ENCODE assay signal across 31 mouse cellular contexts in the genomic region with DNA sequence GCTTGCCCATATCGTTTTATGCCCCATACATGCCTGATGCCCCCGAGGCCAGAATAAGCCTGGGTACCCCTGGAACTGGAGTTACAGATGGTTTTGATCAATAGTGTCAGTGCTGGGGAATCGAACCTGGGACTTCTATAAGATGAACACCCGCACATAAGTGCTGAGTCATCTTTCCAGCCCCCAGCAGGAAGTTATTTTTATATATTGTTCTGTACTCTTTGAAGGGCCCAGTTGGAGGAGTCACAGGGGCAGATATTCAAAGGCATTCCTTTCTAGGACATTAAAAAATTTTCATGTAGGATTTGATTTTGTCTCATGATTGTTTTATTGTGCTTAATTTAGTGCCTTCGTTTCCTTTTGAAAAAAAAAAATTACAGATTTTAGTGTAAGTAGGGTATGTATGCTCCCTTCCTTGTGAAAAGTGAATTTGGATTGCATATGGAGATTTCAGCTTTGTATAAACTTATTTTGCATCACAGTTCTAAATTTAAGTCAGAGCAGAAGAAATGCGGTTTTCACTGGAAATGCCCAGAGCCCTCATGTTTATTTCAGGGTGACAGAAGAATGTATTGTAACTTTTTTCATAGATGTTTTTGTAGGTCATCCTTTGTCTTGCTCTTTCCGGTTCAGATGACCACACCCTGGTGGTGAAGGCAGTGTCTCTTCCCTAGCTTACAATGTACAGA. TPM values are rescaled to one million over a fixed set of nuclear protein-coding genes. Genes with fewer than 3 reads are reported as not detected.
DNase-seq lines count a peak whose midpoint lies in the region; ATAC-seq and TF ChIP-seq lines count a peak whose summit lies in the region.
"Had no signal": no experiment of that assay in that cellular context is flagged by ENCODE, and none has a peak within 500 bp of the region (broad histone marks: within the 10 kb centered on the region; RNA-seq: fewer than 3 reads in every experiment).

No protein-coding gene starts in this region.

- H3K79me2 ChIP-seq in CH12.LX (replicated peaks; ENCODE audit: control insufficient read depth, extremely low read depth, insufficient read depth, poor library complexity, severe bottlenecking), result no peaks in the 10 kb centered on the region
- H3K79me2 ChIP-seq in MEL (ENCODE audit: control insufficient read depth, insufficient read depth, low read length, poor library complexity), result no peaks in the 10 kb centered on the region

- H3K27me3 ChIP-seq in CH12.LX (replicated peaks), result no peaks in the 10 kb centered on the region
- no peaks in the 10 kb centered on the region for H3K27me3 ChIP-seq in MEL (ENCODE audit: control insufficient read depth in 1 of 2, insufficient read depth in 2 of 2, low read length in 2 of 2)
- H3K27me3 ChIP-seq: embryonic facial prominence, embryonic 13.5 days; forebrain, embryonic 13.5 days; heart, embryonic 13.5 days; Patski had no signal

- in situ Hi-C loops in CH12.LX (cut with MboI; ENCODE audit: low pct_ligation_motif_present, low pct_unique_long_range_greater_than_20kb, low sequenced_read_pairs), result no loop called here

- H3K9me3 ChIP-seq in CH12.LX (replicated peaks; ENCODE audit: low read length) (no peaks in the 10 kb centered on the region), MEL (replicated peaks; ENCODE audit: insufficient read depth, low read length) (no peaks in the 10 kb centered on the region)
- H3K9me3 ChIP-seq: embryonic facial prominence, embryonic 10.5 days; embryonic facial prominence, embryonic 13.5 days; forebrain, embryonic 13.5 days; heart, embryonic 10.5 days; heart, embryonic 13.5 days had no signal

- no peak overlapping the region for H3K4me3 ChIP-seq in CH12.LX (replicated peaks in 1 of 3; ENCODE audit: low read depth in 2 of 3, low read length in 2 of 3, poor library complexity in 1 of 3)
- H3K4me3 ChIP-seq in MEL (ENCODE audit: control insufficient read depth in 1 of 2, insufficient read depth in 1 of 2, low read depth in 2 of 2, low read length in 2 of 2), result no peak overlapping the region
- H3K4me3 ChIP-seq: embryonic facial prominence, embryonic 10.5 days; embryonic facial prominence, embryonic 13.5 days; erythroblast, embryonic 14.5 days; forebrain, embryonic 13.5 days; heart, adult 2 months; heart, embryonic 10.5 days; heart, embryonic 13.5 days had no signal

- H3K36me3 ChIP-seq in CH12.LX (replicated peaks in 1 of 2; ENCODE audit: control insufficient read depth in 1 of 2, insufficient read depth in 1 of 2, low read length in 1 of 2), result peaks cover 31 to 60% of the 10 kb centered on the region in 2 experiments
- peaks cover 0 to 4% of the 10 kb centered on the region in 2 experiments; a peak in 1 of 4 replicates for H3K36me3 ChIP-seq in MEL (ENCODE audit: control insufficient read depth in 1 of 2, insufficient read depth in 2 of 2, low read length in 2 of 2)
- H3K36me3 ChIP-seq: embryonic facial prominence, embryonic 10.5 days had no signal

- no peak; the same call in 1 of the 2 replicates for TF ChIP-seq RAD21 in CH12.LX (IDR thresholded peaks at IDR 0.05; ENCODE audit: low read depth, low read length)
- TF ChIP-seq RAD21 in MEL (IDR thresholded peaks at IDR 0.05; ENCODE audit: low read depth, low read length), result no peak

- no peak overlapping the region for H3K4me2 ChIP-seq in CH12.LX (ENCODE audit: insufficient read depth, low read depth, poor library complexity, severe bottlenecking)
- H3K4me2 ChIP-seq: embryonic facial prominence, embryonic 13.5 days; forebrain, embryonic 13.5 days; heart, embryonic 13.5 days; hindbrain, embryonic 14.5 days had no signal

- TF ChIP-seq CTCF in CH12.LX (conservative IDR thresholded peaks at IDR 0.05 in 1 of 2, IDR thresholded peaks at IDR 0.05 in 1 of 2; ENCODE audit: low read depth in 2 of 2, low read length in 2 of 2), result no peak
- no peak for TF ChIP-seq CTCF in MEL (IDR thresholded peaks at IDR 0.05 in 2 of 3, conservative IDR thresholded peaks at IDR 0.05 in 1 of 3; ENCODE audit: control insufficient read depth in 1 of 3, insufficient read depth in 1 of 3, low read depth in 2 of 3, low read length in 3 of 3, poor library complexity in 1 of 3, severe bottlenecking in 1 of 3)

- H3K9ac ChIP-seq in CH12.LX (ENCODE audit: insufficient read depth, low read depth), result no peak overlapping the region
- no peak overlapping the region for H3K9ac ChIP-seq in MEL (ENCODE audit: control insufficient read depth, low read depth, low read length, poor library complexity, severe bottlenecking)
- H3K9ac ChIP-seq: embryonic facial prominence, embryonic 13.5 days; forebrain, embryonic 13.5 days; heart, embryonic 13.5 days; hindbrain, embryonic 14.5 days had no signal

- peak; percentile 76 for TF ChIP-seq EP300 in CH12.LX (IDR thresholded peaks at IDR 0.05; ENCODE audit: low read length)
- no peak for TF ChIP-seq EP300 in MEL (IDR thresholded peaks at IDR 0.05; ENCODE audit: low read depth in 1 of 2, low read length in 2 of 2)

- H3K4me1 ChIP-seq in CH12.LX (ENCODE audit: control insufficient read depth in 1 of 2, insufficient read depth in 2 of 2) (peaks cover 21 to 65% of the 10 kb centered on the region in 2 experiments), MEL (ENCODE audit: control insufficient read depth in 1 of 2, insufficient read depth in 2 of 2, low read length in 2 of 2) (no peaks in the 10 kb centered on the region)
- H3K4me1 ChIP-seq: embryonic facial prominence, embryonic 13.5 days; forebrain, embryonic 13.5 days; heart, embryonic 10.5 days; heart, embryonic 13.5 days had no signal

- H3K27ac ChIP-seq in CH12.LX (ENCODE audit: insufficient read depth, low read depth), result peak overlapping the region; percentile 80
- H3K27ac ChIP-seq in MEL (ENCODE audit: control insufficient read depth, low read depth, low read length), result no peak overlapping the region
- H3K27ac ChIP-seq: embryonic facial prominence, embryonic 10.5 days; embryonic facial prominence, embryonic 13.5 days; forebrain, embryonic 13.5 days; heart, adult 2 months; heart, embryonic 10.5 days; heart, embryonic 13.5 days; hindbrain, embryonic 14.5 days; hindbrain, postnatal 0 days had no signal

- no peak for TF ChIP-seq POLR2A in CH12.LX (IDR thresholded peaks at IDR 0.05; ENCODE audit: low read depth, low read length)
- no peak for TF ChIP-seq POLR2A in MEL (IDR thresholded peaks at IDR 0.05; ENCODE audit: control insufficient read depth in 1 of 2, insufficient read depth in 1 of 2, low read depth in 1 of 2, low read length in 2 of 2, poor library complexity in 1 of 2)

- peak; percentile 79 for ATAC-seq in frontal cortex, adult (ENCODE audit: low TSS enrichment)
- ATAC-seq: forebrain, embryonic 13.5 days; forebrain, embryonic 16.5 days; hindbrain, postnatal 0 days; inflammation-experienced regulatory T-cells, adult 6 months; intestine, embryonic 16.5 days; Patski had no signal

- dilution Hi-C loops in CH12.LX (cut with MboI; ENCODE audit: extremely low pct_ligation_motif_present, extremely low pct_unique_long_range_greater_than_20kb, low sequenced_read_pairs), result no loop called here

- no peak for DNase-seq in frontal cortex, postnatal 10 days (ENCODE audit: low spot score in 2 of 2)
- DNase-seq in CH12.LX (ENCODE audit: extremely low read depth) (peak; percentile 49), MEL (ENCODE audit: low read depth, low spot score) (no peak)
- DNase-seq in layer of hippocampus, adult 18-20 months (ENCODE audit: low spot score in 2 of 2), result no peak
- no peak for DNase-seq in layer of hippocampus, adult 9-10 months (ENCODE audit: low spot score)
- DNase-seq: adrenal gland, adult 2 months; adrenal gland, postnatal 14 days; B cell, adult 2 months; cerebellum, adult 11 months; cerebellum, adult 2 months; cerebellum, adult 9-11 months; cerebellum, postnatal 25 days; embryo, embryonic 11 days; gastrocnemius, postnatal 10 days; gastrocnemius, postnatal 36 days; heart, adult 2 months; heart, postnatal 14 days; heart, postnatal 4 days had no signal

TF ChIP-seq in CH12.LX, 34 proteins besides CTCF, POLR2A, EP300 and RAD21 (continues in another document):
- TF ChIP-seq ELF1 (IDR thresholded peaks at IDR 0.05; ENCODE audit: low read depth, low read length), result no peak
- TF ChIP-seq MXI1 (IDR thresholded peaks at IDR 0.05; ENCODE audit: low read depth, low read length), result 0 out of 2 replicates have a peak, but pooled peaks have one; percentile 22
- TF ChIP-seq SIN3A (IDR thresholded peaks at IDR 0.05; ENCODE audit: low read length), result 0 out of 2 replicates have a peak, but pooled peaks have one; percentile 39
- no peak for TF ChIP-seq NRF1 (IDR thresholded peaks at IDR 0.05; ENCODE audit: low read depth, low read length)
- TF ChIP-seq MEF2A (IDR thresholded peaks at IDR 0.05; ENCODE audit: borderline replicate concordance, low read depth, low read length), result peak; percentile 94
- no peak for TF ChIP-seq MAX (IDR thresholded peaks at IDR 0.05; ENCODE audit: low read length)
- TF ChIP-seq TBP (conservative IDR thresholded peaks at IDR 0.05; ENCODE audit: low read depth, low read length), result no peak
- TF ChIP-seq GABPA (IDR thresholded peaks at IDR 0.05; ENCODE audit: insufficient replicate concordance, low read depth, low read length), result no peak
- TF ChIP-seq NELFE (IDR thresholded peaks at IDR 0.05; ENCODE audit: low read depth, low read length), result no peak

TF ChIP-seq in MEL, 35 proteins besides CTCF, POLR2A, EP300 and RAD21:
- TF ChIP-seq MAFK (IDR thresholded peaks at IDR 0.05; ENCODE audit: borderline replicate concordance, low read depth, low read length), result peak; percentile 46; the same call in 1 of the 2 replicates
- TF ChIP-seq SIN3A (IDR thresholded peaks at IDR 0.05; ENCODE audit: low read length), result no peak
- no peak for TF ChIP-seq MYB (IDR thresholded peaks at IDR 0.05; ENCODE audit: low read depth, low read length)
- no peak for TF ChIP-seq NELFE (IDR thresholded peaks at IDR 0.05; ENCODE audit: low read depth, low read length)
- TF ChIP-seq MEF2A (IDR thresholded peaks at IDR 0.05; ENCODE audit: extremely low read depth, insufficient replicate concordance, low read depth, low read length, poor library complexity, severe bottlenecking), result no peak
- no peak for TF ChIP-seq TBP (IDR thresholded peaks at IDR 0.05; ENCODE audit: low read depth, low read length)
- no peak for TF ChIP-seq TCF12 (IDR thresholded peaks at IDR 0.05; ENCODE audit: low read depth, low read length)
- TF ChIP-seq ETS1 (IDR thresholded peaks at IDR 0.05; ENCODE audit: low read depth, low read length), result no peak

RNA-seq across cellular contexts. Expression of gene Smarca2, which starts 45.9 kb away (rescaled TPM):
- total RNA-seq in CH12.LX (2012; rRNA removed), result 17.8 and 21.8 TPM in 2 replicates
- total RNA-seq in CH12.LX (2014; rRNA removed), result 14.8 and 19.4 TPM in 2 replicates
- 46.8 and 47.1 TPM in 2 replicates for polyA plus RNA-seq in CH12.LX (2012; ENCODE audit: insufficient read length, low read depth)
- 6.6 and 7.1 TPM in 2 replicates for total RNA-seq in MEL (2012; rRNA removed)
- polyA plus RNA-seq in MEL (2012; ENCODE audit: insufficient read depth in 1 of 2, insufficient read length in 2 of 2, low read depth in 1 of 2, low replicate concordance in 2 of 2, missing spikeins in 1 of 2), result 10 to 100 TPM in 1 of 2 experiments, not detected in 1; 23.2 TPM
- total RNA-seq in layer of hippocampus, adult 18-20 months (2021), result 100 to 1,000 TPM; 211 to 223 TPM

Comparison
In these comparisons a context has a peak if more than half of its experiments do, and no peak if none do; other contexts are left out.
1. RNA of gene Smarca2, which starts 45.9 kb away (total RNA-seq): 211 to 223 TPM in layer of hippocampus, adult 18-20 months; 14.8 to 21.8 TPM in CH12.LX and 6.6 to 7.1 TPM in MEL; every median in the first group is over 4 times any median in the second.